Mouse (Mus musculus): ENCODE data around the gene Dusp5.
"Not testable (repeated sequence)": the region's sequence is repeated elsewhere in the genome, so short reads cannot be mapped to it uniquely, and the experiment has no call there.

Dusp5 gene

DNA sequence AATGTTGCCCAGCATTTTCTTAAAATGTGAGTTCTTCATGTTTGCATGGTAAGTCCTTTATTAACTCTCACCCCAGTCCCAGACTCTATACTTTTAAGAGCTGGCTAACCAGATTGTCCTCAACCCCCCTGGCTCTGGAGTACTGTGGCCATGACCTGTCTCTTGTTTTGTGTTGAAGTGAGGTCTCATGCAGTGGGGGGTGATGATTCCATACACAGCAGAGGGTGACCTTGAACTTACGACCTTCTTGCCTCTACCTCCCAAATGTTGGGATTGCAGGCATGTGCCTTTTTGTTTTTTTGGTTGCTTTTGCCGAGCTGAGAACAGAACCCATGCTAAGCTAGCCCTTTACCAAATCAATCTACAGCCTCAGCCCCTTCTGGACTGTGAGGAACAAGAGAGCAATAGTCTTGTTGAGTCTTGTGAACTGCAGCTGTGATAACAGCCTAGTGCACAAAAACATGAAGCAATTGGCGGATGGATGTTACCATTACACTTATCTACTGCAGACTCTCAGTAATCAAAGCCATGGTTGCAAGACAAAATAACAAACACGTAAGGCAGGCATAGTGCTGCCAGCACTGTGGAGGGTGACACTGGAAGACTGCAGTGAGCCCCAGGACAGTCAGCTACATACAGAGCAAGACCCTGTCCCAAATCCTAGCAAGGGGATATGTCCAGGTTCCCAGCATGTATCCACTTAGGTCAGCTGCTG is 46.5 kb downstream of the Dusp5 start:
- no peak for DNase-seq (ENCODE audit: low read depth, low spot score)

DNA sequence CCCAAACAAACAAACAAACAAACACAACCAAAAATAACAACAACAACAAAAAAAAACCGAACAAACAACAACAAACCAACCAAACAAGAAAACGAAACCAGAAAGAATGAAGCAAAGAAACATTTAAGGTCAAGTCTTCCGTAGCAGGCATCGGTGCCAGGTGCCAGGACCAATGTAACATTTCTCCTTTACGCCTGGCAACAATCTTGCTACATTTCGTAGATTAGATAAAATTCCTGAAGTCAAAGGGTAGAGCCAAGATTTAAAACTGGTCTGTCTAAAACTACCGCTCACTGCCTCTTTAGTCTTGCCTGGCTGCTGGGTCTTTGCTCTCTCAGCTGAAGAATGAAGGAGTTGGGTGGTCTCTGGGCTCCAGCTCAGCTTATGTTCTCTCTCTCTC is 47.2 kb downstream of the Dusp5 start:
- no peak for DNase-seq (ENCODE audit: low read depth, low spot score)

DNA sequence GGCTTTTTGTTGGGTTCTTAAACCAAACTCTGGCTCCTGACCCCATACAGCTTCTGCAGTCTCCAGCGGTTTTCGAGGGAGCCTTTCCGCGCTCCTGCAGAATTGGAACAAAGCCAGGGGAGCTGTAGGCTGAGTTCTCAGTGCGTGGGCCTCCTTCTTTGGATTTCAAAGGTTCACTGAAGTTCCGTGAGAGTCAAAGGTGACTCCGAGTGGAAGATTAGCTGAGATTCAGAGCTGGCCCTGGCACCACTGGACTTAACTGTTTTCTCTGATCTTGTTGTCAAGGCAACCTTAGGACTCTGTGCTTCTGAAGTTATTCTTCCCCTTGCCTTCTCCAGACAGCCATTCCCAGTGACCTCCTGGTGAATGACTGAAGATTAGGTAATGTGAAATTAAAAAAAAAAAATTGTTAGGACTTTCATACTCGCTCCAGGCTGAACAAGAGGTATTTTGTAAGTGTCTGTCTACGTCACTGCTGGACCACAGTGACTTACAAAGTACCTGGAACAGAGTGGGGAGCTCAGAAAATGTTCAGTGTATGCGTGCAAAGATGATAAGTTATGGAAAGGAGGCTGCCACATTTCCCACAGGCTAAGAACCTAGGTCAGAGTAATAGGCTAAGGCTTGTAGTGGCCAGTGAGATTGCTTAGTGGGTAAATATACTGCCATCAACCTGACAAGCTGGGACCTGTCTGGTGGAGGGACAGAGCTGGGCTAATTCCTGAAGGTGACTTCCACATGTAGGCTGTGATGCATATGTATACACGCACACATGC is 48.3 kb downstream of the Dusp5 start:
- no peak for DNase-seq (ENCODE audit: low read depth, low spot score)

DNA sequence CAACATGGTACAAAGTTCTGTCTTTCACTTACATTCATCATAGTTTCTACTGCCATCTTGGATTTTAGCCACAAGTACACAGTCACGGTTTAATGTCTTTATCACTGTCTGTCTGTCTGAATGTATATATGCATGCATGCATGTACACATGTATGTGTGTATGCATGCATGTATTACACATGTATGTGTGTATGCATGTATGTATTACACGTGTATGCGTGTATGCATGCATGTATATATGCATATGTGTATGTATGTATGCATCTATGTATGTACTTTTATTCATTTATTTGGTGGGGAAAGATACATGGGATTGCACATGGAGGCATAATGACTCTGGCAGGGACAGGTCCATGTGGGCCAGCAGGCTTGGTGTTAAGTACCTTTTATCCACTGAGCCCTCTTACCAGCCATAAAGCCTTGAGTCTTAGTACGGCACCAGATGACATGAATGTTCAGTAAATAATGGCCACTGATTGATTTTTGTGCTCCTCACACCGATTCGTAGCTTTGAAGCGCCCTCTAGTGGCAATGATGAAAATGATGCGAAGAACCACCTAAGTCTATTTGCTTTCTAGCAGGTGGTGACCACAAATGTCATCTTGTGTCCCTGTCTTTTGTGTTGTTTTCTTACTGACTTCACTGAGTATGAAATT is 49.8 kb downstream of the Dusp5 start:
- DNase-seq (ENCODE audit: low read depth, low spot score): no peak

DNA sequence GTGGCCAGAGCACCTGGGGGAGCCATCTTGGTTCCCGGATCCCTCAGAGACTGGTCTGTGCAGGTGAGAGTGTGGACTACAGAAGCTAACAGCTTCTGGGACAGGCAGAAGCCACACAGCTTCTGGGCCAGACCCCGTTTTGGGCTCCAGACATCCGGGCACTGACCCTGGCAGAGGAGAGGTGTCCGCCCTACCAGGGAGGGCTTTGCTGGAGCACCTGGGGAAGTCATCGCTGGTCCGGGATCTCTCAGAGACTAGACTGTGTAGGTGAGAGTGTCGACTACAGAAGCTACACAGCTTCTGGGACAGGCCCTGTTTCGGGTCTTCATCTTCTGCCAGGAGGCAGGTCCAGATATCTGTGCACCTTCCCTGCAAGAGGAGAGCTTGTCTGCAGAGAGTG is 51.4 kb downstream of the Dusp5 start:
- not testable (repeated sequence) for DNase-seq (ENCODE audit: low read depth, low spot score)

DNA sequence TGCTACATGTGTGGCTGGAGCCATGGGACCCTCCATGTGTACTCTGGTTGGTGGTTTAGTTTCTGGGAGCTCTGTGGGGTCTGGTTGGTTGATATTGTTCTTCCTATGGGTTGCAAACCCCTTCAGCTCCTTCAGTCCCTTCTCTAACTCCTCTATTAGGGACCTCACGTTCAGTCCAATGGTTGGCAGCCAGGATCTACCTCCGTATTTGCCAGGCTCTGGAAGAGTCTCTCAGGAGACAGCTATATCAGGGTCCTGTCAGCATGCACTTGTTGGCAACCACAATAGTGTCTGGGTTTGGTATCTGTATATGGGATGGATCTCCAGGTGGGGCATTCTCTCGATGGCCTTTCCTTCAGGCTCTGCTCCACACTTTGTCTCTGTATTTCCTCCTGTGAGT is 58.8 kb downstream of the Dusp5 start:
- not testable (repeated sequence) for DNase-seq (ENCODE audit: low read depth, low spot score)

DNA sequence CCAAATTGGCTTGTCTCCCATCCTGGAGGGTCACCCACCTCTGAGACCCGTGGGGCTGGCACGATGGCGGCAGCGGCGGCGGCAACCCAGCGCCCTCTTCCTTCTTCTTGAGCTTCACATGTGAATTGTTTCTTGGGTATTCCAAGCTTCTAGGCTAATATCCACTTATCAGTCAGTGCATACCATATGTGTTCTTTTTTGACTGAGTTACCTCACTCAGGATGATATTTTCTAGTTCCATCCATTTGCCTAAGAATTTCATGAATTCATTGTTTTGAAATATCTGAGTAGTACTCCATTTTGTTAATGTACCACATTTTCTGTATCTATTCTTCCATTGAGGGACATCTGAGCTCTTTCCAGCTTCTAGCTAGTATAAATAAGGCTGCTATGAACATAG is 60.1 kb downstream of the Dusp5 start, which contains the start of gene Nutf2-ps1:
Nutf2-ps1 (minus strand) TSS at position 101 of the 400 bp plus-strand sequence.
- DNase-seq (ENCODE audit: low read depth, low spot score): not testable (repeated sequence)
